Mouse (Mus musculus) midbrain, postnatal 0 days (tissue): ENCODE results near the gene Rcan3. TPM values are rescaled to one million over a fixed set of nuclear protein-coding genes. Genes with fewer than 3 reads are reported as not detected.
A peak's percentile ranks its signal among the peaks of the same experiment; 100 is the strongest.

ENCODE experiments used
- ATAC-seq: fragments of 200-750 bp; cut with Nextera tagmentation; 2 replicates; pipeline ENCODE4 v1.8.0; 2017; ENCODE audit warnings: moderate number of reproducible peaks, mild to moderate bottlenecking, moderate TSS enrichment, moderate library complexity; ENCODE audit not compliant: low FRiP score
- DNase-seq: peaks from one replicate; pipeline ENCODE4 v3.0.0-alpha.2; 2015; ENCODE audit warnings: low spot score
- H3K27ac ChIP-seq: fragments of 300-500 bp; sonication (generic); 2 replicates; pipeline ENCODE4 v1.5.1; 2014; ENCODE audit warnings: low read depth, mild to moderate bottlenecking, low read length, mixed read lengths
- H3K27me3 ChIP-seq: fragments of 300-500 bp; sonication (generic); 2 replicates; pipeline ENCODE4 v1.6.1; 2014; ENCODE audit warnings: low read length, control low read depth, mixed read lengths; ENCODE audit not compliant: insufficient read depth
- H3K36me3 ChIP-seq: fragments of 300-500 bp; sonication (generic); 2 replicates; pipeline ENCODE4 v1.6.1; 2014; ENCODE audit warnings: low read length, control low read depth, mixed read lengths; ENCODE audit not compliant: insufficient read depth
- H3K4me1 ChIP-seq: fragments of 300-500 bp; sonication (generic); 2 replicates; pipeline ENCODE4 v1.6.1; 2014; ENCODE audit warnings: mild to moderate bottlenecking, control low read depth, antibody characterized with exemption, low read length, mixed read lengths; ENCODE audit not compliant: insufficient read depth
- H3K4me2 ChIP-seq: fragments of 300-500 bp; sonication (generic); 2 replicates; pipeline ENCODE4 v1.6.1; 2014; ENCODE audit warnings: low read depth, mild to moderate bottlenecking, low read length, mixed read lengths; ENCODE audit not compliant: poor library complexity, severe bottlenecking
- H3K4me3 ChIP-seq: fragments of 300-500 bp; sonication (generic); 2 replicates; pipeline ENCODE4 v1.5.1; 2014; ENCODE audit warnings: low read depth, mild to moderate bottlenecking, low read length, moderate library complexity
- H3K9ac ChIP-seq: fragments of 300-500 bp; sonication (generic); replicated peaks from 2 replicates; pipeline ENCODE4 v1.6.1; 2014; ENCODE audit warnings: mild to moderate bottlenecking, low read length, moderate library complexity, mixed read lengths; ENCODE audit not compliant: poor library complexity, severe bottlenecking
- H3K9me3 ChIP-seq: fragments of 300-500 bp; sonication (generic); 2 replicates; pipeline ENCODE4 v1.6.1; 2016; ENCODE audit warnings: low read length, control low read depth
- CTCF ChIP-seq: IDR thresholded peaks from 2 replicates; pipeline ENCODE4 v1.5.1; 2016; ENCODE audit warnings: antibody characterized with exemption, mild to moderate bottlenecking
- WGBS: fragments of 180-500 bp; shearing (Covaris S2); extraction: QIAGEN DNeasy Blood & Tissue Kit; methylation state at CpG from one replicate; pipeline ENCODE4 v1.1.7; 2014; 5-methylcytosine and 5-hydroxymethylcytosine counted together
- polyA plus RNA-seq: library from polyadenylated mRNA; unstranded; fragments of >200 nt; fragmentation: Nextera tagmentation; extraction: Ambion mirVana; gene quantifications from 2 replicates; pipeline ENCODE4 v1.2.1, GENCODE M21; 2015
- total RNA-seq: library from RNA; depleted of rRNA; stranded (reverse); fragments of >200 nt; gene quantifications from 2 replicates; pipeline ENCODE4 v1.2.3, GENCODE M21; 2014

Rcan3 gene
- total and polyA plus RNA-seq, 2 experiments from 2014 or later, result 67.7 to 89.6 TPM

DNA sequence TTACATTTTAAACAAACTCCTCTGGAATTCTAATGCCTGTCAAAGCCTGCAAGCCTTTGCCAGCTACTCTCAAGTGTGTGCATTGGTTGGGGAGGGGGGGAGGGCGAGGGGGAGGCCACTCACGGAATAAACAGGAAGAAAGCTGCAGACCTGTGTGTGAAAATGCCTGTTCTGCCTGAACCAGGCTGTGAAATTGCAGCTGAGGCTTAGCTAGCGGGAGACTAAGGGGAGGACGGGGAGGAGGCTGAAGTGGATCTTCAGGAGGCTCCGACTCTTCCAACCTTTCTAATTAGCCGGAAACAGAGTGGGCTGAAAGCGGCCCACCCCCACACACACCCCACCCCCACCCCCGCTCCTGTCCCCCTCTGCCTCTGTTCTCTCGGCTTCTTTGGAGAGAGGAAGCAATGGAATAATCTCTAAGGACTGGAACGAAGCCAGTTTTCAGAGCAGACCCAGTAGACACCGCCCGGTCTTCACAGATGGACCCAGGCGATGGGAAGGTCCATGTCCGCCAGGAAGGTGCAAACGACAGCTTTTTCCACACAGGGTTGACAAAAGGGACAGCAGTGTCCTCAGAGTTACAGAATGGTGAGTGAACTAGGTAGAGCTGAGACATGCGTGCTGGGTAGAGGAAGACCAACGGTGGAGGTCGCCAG lies 17.8 kb upstream of the Rcan3 start:
- DNase-seq, result no peak
- peaks cover 6% of the 10 kb centered on the region; the same call in 1 of the 2 replicates for H3K36me3 ChIP-seq
- H3K4me3 ChIP-seq, result no peak overlapping the region
- no peak for TF ChIP-seq CTCF
- no peaks in the 10 kb centered on the region for H3K9me3 ChIP-seq
- H3K4me1 ChIP-seq, result no peaks in the 10 kb centered on the region
- no peak overlapping the region; the same call in 1 of the 2 replicates for H3K4me2 ChIP-seq
- 0 out of 2 replicates have a peak overlapping the region, but pooled peaks have one; percentile 19 for H3K9ac ChIP-seq
- H3K27me3 ChIP-seq, result no peaks in the 10 kb centered on the region
- WGBS, result 40% methylated on average over 18 of the region's 18 CpGs
- no peak for ATAC-seq
- H3K27ac ChIP-seq, result no peak overlapping the region

- DNase-seq (no peak), ATAC-seq (no peak)
- Histone ChIP-seq H3K4me3 (no peak overlapping the region), H3K4me2 (no peak overlapping the region), H3K9ac (no peak overlapping the region), H3K27me3 (no peaks in the 10 kb centered on the region), H3K9me3 (no peaks in the 10 kb centered on the region), H3K27ac (no peak overlapping the region), H3K4me1 (no peaks in the 10 kb centered on the region), H3K36me3 (no peaks in the 10 kb centered on the region)
- 84% methylated on average over 5 of the region's 5 CpGs for WGBS
- TF ChIP-seq CTCF, result no peak
Measured at GRCm38 (mm10) chr4:135442473-135442872, 8.8 kb upstream of the Rcan3 start.

DNA sequence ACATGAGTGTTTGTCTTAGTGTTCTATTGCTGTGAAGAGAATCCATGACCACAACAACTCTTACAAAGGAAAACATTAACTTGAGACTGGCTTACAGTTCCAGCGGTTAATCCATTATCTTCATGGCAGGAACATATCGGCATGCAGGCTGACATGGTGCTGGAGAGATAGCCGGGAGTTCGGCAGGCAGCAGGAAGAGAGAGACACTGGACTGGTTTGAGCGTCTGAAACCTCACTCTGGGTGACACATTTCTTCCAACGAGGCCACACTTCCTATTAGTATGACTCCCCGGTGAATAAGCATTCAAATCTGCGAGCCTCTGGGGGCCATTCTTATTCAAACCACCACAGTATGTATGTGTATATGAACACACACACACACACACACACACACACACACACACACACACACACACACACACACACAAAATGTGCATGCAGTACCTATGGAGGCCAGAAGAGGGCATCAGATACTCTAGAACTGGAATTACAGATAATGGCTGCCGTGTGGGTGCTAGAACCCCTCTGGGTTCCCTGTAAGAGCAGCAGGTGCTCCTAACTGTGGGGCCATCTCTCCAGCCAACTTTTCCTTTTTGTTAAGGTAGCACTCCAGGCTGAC lies 6.4 kb upstream of the Rcan3 start:
- Histone ChIP-seq H3K27ac (no peak overlapping the region), H3K36me3 (no peaks in the 10 kb centered on the region), H3K9me3 (no peaks in the 10 kb centered on the region), H3K4me3 (no peak overlapping the region), H3K9ac (no peak overlapping the region), H3K27me3 (no peaks in the 10 kb centered on the region), H3K4me2 (no peak overlapping the region), H3K4me1 (no peaks in the 10 kb centered on the region)
- TF ChIP-seq CTCF, result peak; percentile 74
- no peak for ATAC-seq
- DNase-seq, result peak; percentile 38
- 59% methylated on average over 9 of the region's 9 CpGs for WGBS

GRCm38 (mm10) chr4:135439188-135439647 lies 5.6 kb upstream of the Rcan3 start:
- no peak overlapping the region for H3K9ac ChIP-seq
- 7% methylated on average over 15 of the region's 15 CpGs for WGBS
- ATAC-seq (no peak), DNase-seq (peak; percentile 9)
- H3K4me2 ChIP-seq, result peak overlapping the region; percentile 20
- no peak overlapping the region for H3K27ac ChIP-seq
- no peaks in the 10 kb centered on the region for H3K27me3 ChIP-seq
- no peaks in the 10 kb centered on the region for H3K9me3 ChIP-seq
- TF ChIP-seq CTCF, result no peak
- no peaks in the 10 kb centered on the region for H3K36me3 ChIP-seq
- H3K4me3 ChIP-seq, result no peak overlapping the region
- H3K4me1 ChIP-seq, result no peaks in the 10 kb centered on the region

DNA sequence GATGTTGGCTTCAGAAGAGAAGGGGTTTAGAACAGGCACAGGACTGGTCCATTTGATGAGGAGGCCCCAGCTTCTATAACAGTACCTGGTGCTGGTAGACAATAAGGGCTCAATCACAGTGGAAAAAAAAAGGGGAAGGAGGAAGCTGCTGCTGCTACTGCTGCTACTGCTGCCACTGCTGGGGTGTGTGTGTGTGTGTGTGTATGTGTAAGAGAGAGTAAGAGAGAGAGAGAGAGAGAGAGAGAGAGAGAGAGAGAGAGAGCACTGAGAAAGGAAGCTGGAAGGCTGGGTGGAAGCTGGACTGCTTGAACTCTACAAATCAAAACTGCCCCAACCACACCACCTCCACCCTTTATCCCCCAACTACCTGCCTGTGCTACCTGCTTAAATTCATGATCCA lies 4.3 kb upstream of the Rcan3 start:
- Histone ChIP-seq H3K36me3 (no peaks in the 10 kb centered on the region), H3K9ac (no peak overlapping the region), H3K27me3 (no peaks in the 10 kb centered on the region), H3K4me2 (no peak overlapping the region), H3K4me1 (no peaks in the 10 kb centered on the region), H3K4me3 (no peak overlapping the region), H3K9me3 (no peaks in the 10 kb centered on the region), H3K27ac (no peak overlapping the region)
- DNase-seq, result no peak
- TF ChIP-seq CTCF, result no peak
- ATAC-seq, result no peak

DNA sequence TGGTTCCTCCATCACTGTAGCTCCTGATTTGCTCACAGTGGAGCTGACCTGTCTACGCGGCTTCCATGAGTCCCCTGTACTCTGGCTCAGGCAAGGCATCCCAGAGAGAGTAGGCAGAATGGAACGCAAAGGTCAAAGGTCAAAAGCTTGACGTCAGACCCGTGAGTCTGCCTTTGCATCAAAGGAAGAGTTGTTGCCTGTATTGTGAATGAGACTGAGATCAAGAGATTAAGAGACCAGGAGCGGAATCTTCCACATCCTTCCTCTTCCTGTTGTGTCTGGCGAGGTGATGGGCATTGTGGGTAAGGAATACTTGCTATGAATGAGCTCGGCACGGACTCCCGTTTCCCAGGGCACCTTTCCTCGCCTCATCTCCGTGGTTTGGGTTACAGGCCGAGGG lies 2.6 kb upstream of the Rcan3 start:
- H3K4me3 ChIP-seq, result no peak overlapping the region
- H3K4me2 ChIP-seq, result no peak overlapping the region
- WGBS, result 61% methylated on average over 13 of the region's 13 CpGs
- DNase-seq (no peak), ATAC-seq (no peak)
- no peaks in the 10 kb centered on the region for H3K27me3 ChIP-seq
- no peaks in the 10 kb centered on the region for H3K9me3 ChIP-seq
- TF ChIP-seq CTCF, result no peak
- H3K36me3 ChIP-seq, result no peaks in the 10 kb centered on the region
- no peak overlapping the region for H3K27ac ChIP-seq
- H3K4me1 ChIP-seq, result no peaks in the 10 kb centered on the region
- no peak overlapping the region for H3K9ac ChIP-seq
